Mouse (Mus musculus): ENCODE results near the gene Ankzf1. TPM values are rescaled to one million over a fixed set of nuclear protein-coding genes. Genes with fewer than 3 reads are reported as not detected.
A peak's percentile ranks its signal among the peaks of the same experiment; 100 is the strongest.

Ankzf1 gene
- polyA plus RNA-seq, 1 experiment from 2014 or later = 16.8 TPM

- Histone ChIP-seq H3K4me3 (ENCODE audit: low read depth, low read length) (no peak overlapping the region), H3K27ac (replicated peaks; ENCODE audit: low read depth, low read length) (no peak overlapping the region), H3K27me3 (ENCODE audit: control insufficient read depth, insufficient read depth, low read length) (no peaks in the 10 kb centered on the region), H3K4me1 (ENCODE audit: control insufficient read depth, insufficient read depth, low read length) (no peaks in the 10 kb centered on the region), H3K36me3 (replicated peaks; ENCODE audit: control insufficient read depth, insufficient read depth, low read depth, low read length) (no peaks in the 10 kb centered on the region; the same call in 1 of the 2 replicates), H3K4me2 (ENCODE audit: low read depth, low read length) (no peak overlapping the region), H3K9ac (replicated peaks; ENCODE audit: low read length) (no peak overlapping the region), H3K9me3 (replicated peaks; ENCODE audit: control insufficient read depth, low read length) (no peaks in the 10 kb centered on the region)
- no peak for DNase-seq (ENCODE audit: low spot score)
- no peak for ATAC-seq (replicated peaks; ENCODE audit: insufficient number of reproducible peaks, low FRiP score, low TSS enrichment, low read depth)
- 88% methylated on average over 1 of the region's 1 CpGs for WGBS
Observed at GRCm38 (mm10) chr1:75201236-75201635, 9.3 kb downstream of the Ankzf1 start.

- H3K36me3 ChIP-seq (replicated peaks; ENCODE audit: control insufficient read depth, insufficient read depth, low read depth, low read length) = no peaks in the 10 kb centered on the region
- no peaks in the 10 kb centered on the region for H3K4me1 ChIP-seq (ENCODE audit: control insufficient read depth, insufficient read depth, low read length)
- peak overlapping the region; percentile 60 for H3K9ac ChIP-seq (replicated peaks; ENCODE audit: low read length)
- H3K27ac ChIP-seq (replicated peaks; ENCODE audit: low read depth, low read length) = no peak overlapping the region
- no peaks in the 10 kb centered on the region for H3K27me3 ChIP-seq (ENCODE audit: control insufficient read depth, insufficient read depth, low read length)
- WGBS = 16% methylated on average over 34 of the region's 34 CpGs
- DNase-seq (ENCODE audit: low spot score) (peak; percentile 48), ATAC-seq (replicated peaks; ENCODE audit: insufficient number of reproducible peaks, low FRiP score, low TSS enrichment, low read depth) (no peak)
- H3K9me3 ChIP-seq (replicated peaks; ENCODE audit: control insufficient read depth, low read length) = no peaks in the 10 kb centered on the region
- peak overlapping the region; percentile 29 for H3K4me3 ChIP-seq (ENCODE audit: low read depth, low read length)
- H3K4me2 ChIP-seq (ENCODE audit: low read depth, low read length) = peak overlapping the region; percentile 65
Observed at GRCm38 (mm10) chr1:75208967-75209678, 17.2 kb downstream of the Ankzf1 start.

GRCm38 (mm10) chr1:75210136-75211087 is 18.5 kb downstream of the Ankzf1 start, which contains the start of the genes Glb1l and Stk16:
Gene Glb1l, minus strand, starts transcription at chr1:75210813.
Gene Stk16, plus strand, starts transcription at chr1:75210838.
- no peaks in the 10 kb centered on the region for H3K4me1 ChIP-seq (ENCODE audit: control insufficient read depth, insufficient read depth, low read length)
- peak within 1 kb of the TSS; percentile 92 for H3K9ac ChIP-seq (replicated peaks; ENCODE audit: low read length)
- DNase-seq (ENCODE audit: low spot score) = peak; percentile 98
- H3K27ac ChIP-seq (replicated peaks; ENCODE audit: low read depth, low read length) = no peak within 1 kb of the TSS
- ATAC-seq (replicated peaks; ENCODE audit: insufficient number of reproducible peaks, low FRiP score, low TSS enrichment, low read depth) = peak; percentile 92
- no peaks in the 10 kb centered on the region for H3K9me3 ChIP-seq (replicated peaks; ENCODE audit: control insufficient read depth, low read length)
- H3K4me2 ChIP-seq (ENCODE audit: low read depth, low read length) = peak within 1 kb of the TSS; percentile 92
- peak within 1 kb of the TSS; percentile 87 for H3K4me3 ChIP-seq (ENCODE audit: low read depth, low read length)
- WGBS = 5% methylated on average over 42 of the region's 42 CpGs
- H3K27me3 ChIP-seq (ENCODE audit: control insufficient read depth, insufficient read depth, low read length) = no peaks in the 10 kb centered on the region
- no peaks in the 10 kb centered on the region for H3K36me3 ChIP-seq (replicated peaks; ENCODE audit: control insufficient read depth, insufficient read depth, low read depth, low read length)

- WGBS = 13% methylated on average over 17 of the region's 17 CpGs
- Histone ChIP-seq H3K9me3 (replicated peaks; ENCODE audit: control insufficient read depth, low read length) (no peaks in the 10 kb centered on the region), H3K27ac (replicated peaks; ENCODE audit: low read depth, low read length) (no peak overlapping the region), H3K4me3 (ENCODE audit: low read depth, low read length) (peak overlapping the region; percentile 87), H3K9ac (replicated peaks; ENCODE audit: low read length) (peak overlapping the region; percentile 92), H3K27me3 (ENCODE audit: control insufficient read depth, insufficient read depth, low read length) (no peaks in the 10 kb centered on the region), H3K4me2 (ENCODE audit: low read depth, low read length) (peak overlapping the region; percentile 92), H3K36me3 (replicated peaks; ENCODE audit: control insufficient read depth, insufficient read depth, low read depth, low read length) (no peaks in the 10 kb centered on the region), H3K4me1 (ENCODE audit: control insufficient read depth, insufficient read depth, low read length) (no peaks in the 10 kb centered on the region)
- ATAC-seq (replicated peaks; ENCODE audit: insufficient number of reproducible peaks, low FRiP score, low TSS enrichment, low read depth) (0 out of 2 replicates have a peak, but pooled peaks have one; percentile 19), DNase-seq (ENCODE audit: low spot score) (no peak)
Observed at GRCm38 (mm10) chr1:75211141-75211708, 19.3 kb downstream of the Ankzf1 start.

GRCm38 (mm10) chr1:75212542-75212941 is 20.6 kb downstream of the Ankzf1 start:
- H3K27ac ChIP-seq (replicated peaks; ENCODE audit: low read depth, low read length) = no peak overlapping the region
- peaks cover 5% of the 10 kb centered on the region for H3K27me3 ChIP-seq (ENCODE audit: control insufficient read depth, insufficient read depth, low read length)
- H3K4me3 ChIP-seq (ENCODE audit: low read depth, low read length) = no peak overlapping the region
- H3K9ac ChIP-seq (replicated peaks; ENCODE audit: low read length) = no peak overlapping the region
- no peaks in the 10 kb centered on the region for H3K36me3 ChIP-seq (replicated peaks; ENCODE audit: control insufficient read depth, insufficient read depth, low read depth, low read length)
- ATAC-seq (replicated peaks; ENCODE audit: insufficient number of reproducible peaks, low FRiP score, low TSS enrichment, low read depth) (no peak), DNase-seq (ENCODE audit: low spot score) (no peak)
- H3K9me3 ChIP-seq (replicated peaks; ENCODE audit: control insufficient read depth, low read length) = no peaks in the 10 kb centered on the region
- 66% methylated on average over 4 of the region's 4 CpGs for WGBS
- no peaks in the 10 kb centered on the region for H3K4me1 ChIP-seq (ENCODE audit: control insufficient read depth, insufficient read depth, low read length)
- H3K4me2 ChIP-seq (ENCODE audit: low read depth, low read length) = no peak overlapping the region

- ATAC-seq (replicated peaks; ENCODE audit: insufficient number of reproducible peaks, low FRiP score, low TSS enrichment, low read depth) (no peak), DNase-seq (ENCODE audit: low spot score) (no peak)
- no peak overlapping the region for H3K4me2 ChIP-seq (ENCODE audit: low read depth, low read length)
- no peak overlapping the region for H3K9ac ChIP-seq (replicated peaks; ENCODE audit: low read length)
- peaks cover 8% of the 10 kb centered on the region for H3K27me3 ChIP-seq (ENCODE audit: control insufficient read depth, insufficient read depth, low read length)
- no peak overlapping the region for H3K27ac ChIP-seq (replicated peaks; ENCODE audit: low read depth, low read length)
- H3K4me1 ChIP-seq (ENCODE audit: control insufficient read depth, insufficient read depth, low read length) = no peaks in the 10 kb centered on the region
- H3K4me3 ChIP-seq (ENCODE audit: low read depth, low read length) = no peak overlapping the region
- no peaks in the 10 kb centered on the region for H3K36me3 ChIP-seq (replicated peaks; ENCODE audit: control insufficient read depth, insufficient read depth, low read depth, low read length)
- H3K9me3 ChIP-seq (replicated peaks; ENCODE audit: control insufficient read depth, low read length) = no peaks in the 10 kb centered on the region
- WGBS = 85% methylated on average over 7 of the region's 7 CpGs
Observed at GRCm38 (mm10) chr1:75213096-75213495, 21.1 kb downstream of the Ankzf1 start.

- no peak for DNase-seq (ENCODE audit: low spot score)
- H3K27me3 ChIP-seq (ENCODE audit: control insufficient read depth, insufficient read depth, low read length) = peaks cover 20% of the 10 kb centered on the region
- H3K4me3 ChIP-seq (ENCODE audit: low read depth, low read length) = no peak overlapping the region
- H3K9ac ChIP-seq (replicated peaks; ENCODE audit: low read length) = no peak overlapping the region
- no peak overlapping the region for H3K4me2 ChIP-seq (ENCODE audit: low read depth, low read length)
- H3K9me3 ChIP-seq (replicated peaks; ENCODE audit: control insufficient read depth, low read length) = no peaks in the 10 kb centered on the region
- H3K27ac ChIP-seq (replicated peaks; ENCODE audit: low read depth, low read length) = no peak overlapping the region
- H3K36me3 ChIP-seq (replicated peaks; ENCODE audit: control insufficient read depth, insufficient read depth, low read depth, low read length) = no peaks in the 10 kb centered on the region
- H3K4me1 ChIP-seq (ENCODE audit: control insufficient read depth, insufficient read depth, low read length) = no peaks in the 10 kb centered on the region; the same call in 1 of the 2 replicates
- 87% methylated on average over 2 of the region's 2 CpGs for WGBS
- ATAC-seq (replicated peaks; ENCODE audit: insufficient number of reproducible peaks, low FRiP score, low TSS enrichment, low read depth) = no peak
Observed at GRCm38 (mm10) chr1:75214442-75214841, 22.5 kb downstream of the Ankzf1 start.
